Mouse (Mus musculus): ENCODE measurements around the gene Btbd9. TPM values are rescaled to one million over a fixed set of nuclear protein-coding genes. Genes with fewer than 3 reads are reported as not detected.

Btbd9 gene
- total and polyA plus RNA-seq, 2 experiments from 2014 or later: 30.3 to 31.0 TPM

DNA sequence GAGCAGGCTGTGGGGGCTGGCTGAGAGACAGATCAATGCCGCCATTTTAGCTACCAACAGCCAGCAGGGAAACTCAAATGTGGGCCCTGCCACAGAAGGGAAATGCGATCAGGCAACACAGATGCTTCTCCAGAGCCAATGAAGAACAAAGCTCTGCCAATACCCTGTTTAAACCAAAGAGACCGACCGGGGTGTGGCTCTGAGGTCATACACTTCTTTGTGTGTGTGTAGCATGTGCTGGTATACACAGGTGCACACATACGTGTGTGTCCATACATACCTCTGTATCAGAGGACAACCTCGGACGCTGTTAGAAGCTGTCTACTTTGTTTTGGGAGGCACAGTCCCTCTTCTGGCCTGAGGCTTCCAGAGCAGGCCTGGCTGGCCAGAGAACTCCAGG, 31.0 kb upstream of the Btbd9 start:
- H3K27me3 ChIP-seq (ENCODE audit: control insufficient read depth, insufficient read depth, low read length): no peaks in the 10 kb centered on the region
- WGBS: 89% methylated on average over 7 of the region's 7 CpGs
- no peak overlapping the region for H3K27ac ChIP-seq (ENCODE audit: low read depth)
- DNase-seq (ENCODE audit: low spot score) (no peak), ATAC-seq (ENCODE audit: insufficient read depth, low read depth) (no peak)
- peaks cover 29% of the 10 kb centered on the region for H3K4me1 ChIP-seq (ENCODE audit: control insufficient read depth, insufficient read depth)
- H3K36me3 ChIP-seq (replicated peaks; ENCODE audit: control insufficient read depth, insufficient read depth, low read length): peaks cover 15% of the 10 kb centered on the region
- H3K9ac ChIP-seq (replicated peaks; ENCODE audit: low read depth, low read length): no peak overlapping the region
- TF ChIP-seq CTCF (IDR thresholded peaks at IDR 0.05; ENCODE audit: low read depth) (no peak), EP300 (IDR thresholded peaks at IDR 0.05; ENCODE audit: low read depth) (no peak)
- no peaks in the 10 kb centered on the region for H3K9me3 ChIP-seq (replicated peaks; ENCODE audit: control insufficient read depth, low read length)
- H3K4me3 ChIP-seq (ENCODE audit: low read depth, low read length): no peak overlapping the region
- H3K4me2 ChIP-seq (ENCODE audit: low read depth, low read length): no peak overlapping the region

DNA sequence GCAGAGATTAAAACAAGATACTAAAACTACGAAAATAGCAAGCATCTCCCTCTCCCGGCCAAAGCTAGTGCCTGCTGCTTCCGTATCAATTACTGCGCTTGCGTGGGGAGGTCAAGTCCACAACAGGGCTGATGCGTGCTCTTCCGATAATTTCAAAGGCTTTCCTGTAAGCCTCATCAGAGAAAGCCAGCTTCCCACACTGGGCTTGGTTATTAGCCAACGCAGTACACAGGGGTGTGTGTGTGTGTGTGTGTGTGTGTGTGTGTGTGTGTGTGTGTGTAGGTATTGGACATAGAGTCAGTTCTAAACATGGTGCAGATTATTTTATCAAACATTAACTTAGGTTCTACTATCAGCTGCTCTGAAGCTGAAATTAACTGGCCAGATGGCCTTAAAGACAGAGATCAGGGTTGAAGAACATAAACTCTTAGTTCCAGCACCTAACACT, 30.4 kb upstream of the Btbd9 start:
- DNase-seq (ENCODE audit: low spot score): no peak
- TF ChIP-seq CTCF (IDR thresholded peaks at IDR 0.05; ENCODE audit: low read depth) (no peak), EP300 (IDR thresholded peaks at IDR 0.05; ENCODE audit: low read depth) (no peak)

DNA sequence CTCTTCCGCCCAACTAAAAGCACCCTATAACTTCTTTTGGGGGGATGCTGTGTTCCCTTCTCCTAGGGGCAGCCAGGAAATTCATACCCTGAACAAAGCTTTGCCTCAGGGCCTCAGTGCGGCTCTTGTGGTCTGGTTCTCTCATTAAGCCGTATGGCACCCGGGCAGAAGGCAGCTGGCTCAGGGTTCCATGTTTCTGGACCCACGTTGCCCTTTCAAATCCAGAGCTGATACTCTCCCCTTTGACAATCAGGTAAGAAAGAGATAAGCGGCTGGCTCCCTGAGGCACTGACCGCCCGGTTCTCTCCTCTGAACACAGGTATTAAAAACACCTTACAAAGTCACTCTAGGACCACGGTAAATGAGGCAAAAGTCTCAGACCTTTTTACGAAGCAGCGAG, 29.9 kb upstream of the Btbd9 start:
- DNase-seq (ENCODE audit: low spot score): no peak
- H3K36me3 ChIP-seq (replicated peaks; ENCODE audit: control insufficient read depth, insufficient read depth, low read length): peaks cover 24% of the 10 kb centered on the region
- H3K27ac ChIP-seq (ENCODE audit: low read depth): no peak overlapping the region
- no peaks in the 10 kb centered on the region for H3K9me3 ChIP-seq (replicated peaks; ENCODE audit: control insufficient read depth, low read length)
- H3K4me3 ChIP-seq (ENCODE audit: low read depth, low read length): no peak overlapping the region
- H3K4me1 ChIP-seq (ENCODE audit: control insufficient read depth, insufficient read depth): peaks cover 24% of the 10 kb centered on the region
- WGBS: 87% methylated on average over 11 of the region's 11 CpGs
- TF ChIP-seq CTCF (IDR thresholded peaks at IDR 0.05; ENCODE audit: low read depth): no peak
- no peak for TF ChIP-seq EP300 (IDR thresholded peaks at IDR 0.05; ENCODE audit: low read depth)
- H3K27me3 ChIP-seq (ENCODE audit: control insufficient read depth, insufficient read depth, low read length): no peaks in the 10 kb centered on the region
- no peak for ATAC-seq (ENCODE audit: insufficient read depth, low read depth)
- no peak overlapping the region for H3K9ac ChIP-seq (replicated peaks; ENCODE audit: low read depth, low read length)
- H3K4me2 ChIP-seq (ENCODE audit: low read depth, low read length): no peak overlapping the region

More for the DNA sequence above, 30.4 kb upstream of the Btbd9 start:
- Histone ChIP-seq H3K36me3 (replicated peaks; ENCODE audit: control insufficient read depth, insufficient read depth, low read length) (peaks cover 22% of the 10 kb centered on the region), H3K9me3 (replicated peaks; ENCODE audit: control insufficient read depth, low read length) (no peaks in the 10 kb centered on the region), H3K27ac (ENCODE audit: low read depth) (no peak overlapping the region), H3K9ac (replicated peaks; ENCODE audit: low read depth, low read length) (no peak overlapping the region), H3K4me3 (ENCODE audit: low read depth, low read length) (no peak overlapping the region), H3K4me2 (ENCODE audit: low read depth, low read length) (no peak overlapping the region), H3K4me1 (ENCODE audit: control insufficient read depth, insufficient read depth) (peaks cover 29% of the 10 kb centered on the region), H3K27me3 (ENCODE audit: control insufficient read depth, insufficient read depth, low read length) (no peaks in the 10 kb centered on the region)
- no peak for ATAC-seq (ENCODE audit: insufficient read depth, low read depth)
- 81% methylated on average over 8 of the region's 8 CpGs for WGBS

DNA sequence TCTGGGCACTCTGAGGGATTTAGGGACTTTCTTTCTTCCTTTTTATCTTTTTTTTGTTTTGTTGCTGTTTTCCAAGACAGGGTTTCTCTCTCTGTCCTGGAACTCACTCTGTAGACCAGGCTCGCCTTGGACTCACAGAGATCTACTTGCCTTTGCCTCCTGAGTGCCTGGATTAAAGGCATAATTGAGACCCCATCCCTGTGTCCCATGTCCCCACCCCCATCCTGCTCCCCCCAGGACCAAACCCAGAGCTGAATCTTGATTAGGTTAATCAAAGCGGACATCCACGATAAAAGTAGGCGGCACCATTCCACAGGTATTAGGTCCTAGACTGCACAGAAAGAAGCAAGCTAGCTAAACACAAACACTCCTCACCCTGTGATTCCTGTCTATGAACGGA, 28.7 kb upstream of the Btbd9 start:
- Histone ChIP-seq H3K27me3 (ENCODE audit: control insufficient read depth, insufficient read depth, low read length) (no peaks in the 10 kb centered on the region), H3K9ac (replicated peaks; ENCODE audit: low read depth, low read length) (no peak overlapping the region), H3K9me3 (replicated peaks; ENCODE audit: control insufficient read depth, low read length) (no peaks in the 10 kb centered on the region), H3K4me2 (ENCODE audit: low read depth, low read length) (no peak overlapping the region), H3K4me1 (ENCODE audit: control insufficient read depth, insufficient read depth) (peaks cover 18% of the 10 kb centered on the region; the same call in 1 of the 2 replicates), H3K27ac (ENCODE audit: low read depth) (no peak overlapping the region), H3K36me3 (replicated peaks; ENCODE audit: control insufficient read depth, insufficient read depth, low read length) (peaks cover 28% of the 10 kb centered on the region), H3K4me3 (ENCODE audit: low read depth, low read length) (no peak overlapping the region)
- no peak for TF ChIP-seq CTCF (IDR thresholded peaks at IDR 0.05; ENCODE audit: low read depth)
- no peak for TF ChIP-seq EP300 (IDR thresholded peaks at IDR 0.05; ENCODE audit: low read depth)
- 92% methylated on average over 5 of the region's 5 CpGs for WGBS
- DNase-seq (ENCODE audit: low spot score) (no peak), ATAC-seq (ENCODE audit: insufficient read depth, low read depth) (no peak)

DNA sequence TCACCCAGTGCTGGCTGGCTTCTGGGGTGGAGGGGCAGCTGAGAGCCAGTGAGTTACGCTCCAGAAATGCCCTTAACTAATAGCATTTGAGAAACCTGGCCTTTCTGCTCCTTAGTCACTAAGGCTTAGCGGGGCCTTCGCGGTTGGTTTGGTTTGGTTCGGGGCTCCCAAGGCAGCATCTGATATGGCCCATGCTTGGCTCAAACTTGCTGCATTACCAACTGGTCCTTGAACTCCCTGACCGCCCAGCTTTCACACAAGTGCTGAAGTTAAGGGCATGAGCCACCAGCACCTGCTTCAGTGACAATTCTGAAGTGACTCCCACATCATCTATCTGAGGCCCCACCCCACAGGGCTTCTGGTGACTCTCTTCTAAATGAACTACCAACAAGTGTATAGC, 28.0 kb upstream of the Btbd9 start:
- ATAC-seq (ENCODE audit: insufficient read depth, low read depth) (no peak), DNase-seq (ENCODE audit: low spot score) (no peak)
- no peak overlapping the region for H3K4me3 ChIP-seq (ENCODE audit: low read depth, low read length)
- no peaks in the 10 kb centered on the region for H3K9me3 ChIP-seq (replicated peaks; ENCODE audit: control insufficient read depth, low read length)
- H3K4me2 ChIP-seq (ENCODE audit: low read depth, low read length): no peak overlapping the region
- no peak overlapping the region for H3K27ac ChIP-seq (ENCODE audit: low read depth)
- peaks cover 11% of the 10 kb centered on the region; the same call in 1 of the 2 replicates for H3K4me1 ChIP-seq (ENCODE audit: control insufficient read depth, insufficient read depth)
- no peak for TF ChIP-seq CTCF (IDR thresholded peaks at IDR 0.05; ENCODE audit: low read depth)
- no peak for TF ChIP-seq EP300 (IDR thresholded peaks at IDR 0.05; ENCODE audit: low read depth)
- no peak overlapping the region for H3K9ac ChIP-seq (replicated peaks; ENCODE audit: low read depth, low read length)
- H3K36me3 ChIP-seq (replicated peaks; ENCODE audit: control insufficient read depth, insufficient read depth, low read length): peaks cover 32% of the 10 kb centered on the region
- WGBS: 92% methylated on average over 6 of the region's 6 CpGs
- H3K27me3 ChIP-seq (ENCODE audit: control insufficient read depth, insufficient read depth, low read length): no peaks in the 10 kb centered on the region

DNA sequence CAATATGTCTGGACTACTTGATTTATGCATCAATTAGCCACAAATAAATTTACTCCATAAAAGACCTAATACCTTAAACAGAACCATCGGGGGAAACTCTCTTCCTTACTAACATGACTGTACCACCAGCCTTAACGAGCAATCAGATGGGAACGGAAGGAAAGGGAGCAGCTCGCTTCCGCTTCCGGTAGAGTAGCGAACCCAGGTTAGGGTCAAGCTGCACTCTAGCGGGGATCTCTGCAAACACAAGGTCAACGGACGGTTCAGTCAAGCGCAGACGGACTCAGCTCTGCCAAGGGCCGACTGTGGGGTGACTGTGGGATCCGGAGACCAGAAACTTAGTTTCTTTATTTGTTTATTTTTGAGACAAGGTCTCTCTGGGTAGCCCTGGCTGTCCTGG, 25.9 kb upstream of the Btbd9 start:
- Histone ChIP-seq H3K4me1 (ENCODE audit: control insufficient read depth, insufficient read depth) (no peaks in the 10 kb centered on the region), H3K4me3 (ENCODE audit: low read depth, low read length) (no peak overlapping the region), H3K4me2 (ENCODE audit: low read depth, low read length) (no peak overlapping the region), H3K9ac (replicated peaks; ENCODE audit: low read depth, low read length) (no peak overlapping the region), H3K9me3 (replicated peaks; ENCODE audit: control insufficient read depth, low read length) (no peaks in the 10 kb centered on the region), H3K36me3 (replicated peaks; ENCODE audit: control insufficient read depth, insufficient read depth, low read length) (peaks cover 52% of the 10 kb centered on the region), H3K27ac (ENCODE audit: low read depth) (no peak overlapping the region), H3K27me3 (ENCODE audit: control insufficient read depth, insufficient read depth, low read length) (no peaks in the 10 kb centered on the region)
- no peak for TF ChIP-seq CTCF (IDR thresholded peaks at IDR 0.05; ENCODE audit: low read depth)
- no peak for TF ChIP-seq EP300 (IDR thresholded peaks at IDR 0.05; ENCODE audit: low read depth)
- ATAC-seq (ENCODE audit: insufficient read depth, low read depth): no peak
- no peak for DNase-seq (ENCODE audit: low spot score)
- WGBS: 91% methylated on average over 14 of the region's 14 CpGs

All from heart, postnatal 0 days (tissue).